Mouse (Mus musculus): ENCODE measurements around the gene Lias. TPM values are rescaled to one million over a fixed set of nuclear protein-coding genes. Genes with fewer than 3 reads are reported as not detected.

Lias gene
- polyA plus RNA-seq (2017; shearing (Covaris generic)) = 59.2 TPM

DNA sequence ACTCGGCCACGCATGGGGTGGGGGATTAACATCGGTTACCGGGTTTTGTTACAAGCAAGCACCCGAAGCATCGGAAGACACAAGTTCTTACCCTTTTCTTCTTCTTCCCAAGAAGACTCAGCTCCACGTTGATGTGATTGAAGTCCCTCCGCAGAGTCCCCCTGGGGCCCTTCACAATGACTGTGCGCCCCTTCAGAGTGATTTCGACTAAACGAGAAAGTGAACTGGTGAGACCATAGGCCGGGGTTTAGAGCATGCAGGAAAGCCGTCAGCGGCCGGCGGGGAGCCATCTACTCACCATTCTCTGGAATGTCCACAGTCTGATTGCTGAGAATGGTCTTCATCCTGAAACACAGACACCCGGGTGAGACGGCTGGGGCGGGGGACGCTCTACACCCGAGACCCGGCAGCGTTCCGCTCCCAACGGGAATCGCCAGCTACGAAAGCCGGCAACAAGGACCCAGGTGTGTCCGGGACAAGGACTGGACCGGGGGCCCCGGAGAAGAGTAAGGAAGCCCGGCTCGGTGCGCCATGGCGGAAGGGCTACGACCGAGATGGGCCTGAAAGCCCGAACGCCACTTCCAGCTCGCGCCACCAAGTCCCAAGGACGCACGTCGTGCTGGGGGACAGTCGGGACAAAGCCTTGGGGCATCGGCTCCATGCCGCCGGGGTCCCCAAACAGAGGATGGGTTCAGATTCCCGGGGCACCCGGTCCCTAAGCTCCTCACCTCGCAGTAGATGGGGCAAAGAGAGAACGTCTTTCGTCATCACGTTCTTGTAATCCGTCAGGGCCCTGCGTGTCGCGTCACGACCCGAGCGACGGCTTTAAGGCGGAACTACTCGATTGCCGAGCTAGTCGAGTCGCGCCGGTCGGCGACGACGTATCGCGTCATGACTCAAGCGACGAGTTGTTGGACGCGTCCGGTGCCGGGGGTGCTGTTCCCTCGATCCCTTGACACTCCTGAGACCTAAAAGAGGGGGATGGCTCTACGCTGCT lies at the start of gene Lias, which contains the start of gene Rpl9:
Gene Lias (plus strand): TSS at position 850 of the 997 bp plus-strand sequence.
Gene Rpl9 (minus strand): TSS at position 797 of the 997 bp plus-strand sequence.

DNA sequence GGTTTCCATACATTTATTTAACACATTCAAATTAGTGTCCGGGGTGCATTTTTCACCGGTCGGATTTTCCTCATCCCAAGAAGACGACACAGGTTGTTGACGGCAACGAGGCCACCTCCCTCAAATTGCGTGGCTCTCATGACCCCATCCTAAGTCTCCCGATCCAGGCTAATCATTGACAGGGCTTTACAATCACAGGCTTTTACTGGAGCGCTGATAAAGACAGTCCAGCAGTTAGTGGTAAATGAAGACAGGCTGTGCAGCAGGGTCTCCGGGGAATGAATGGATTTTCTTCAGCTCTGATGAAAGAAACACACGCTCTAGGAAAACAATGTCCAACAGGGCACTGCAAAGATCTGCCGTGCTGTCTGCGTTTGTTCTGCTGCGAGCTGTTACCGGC lies 43.1 kb upstream of the Lias start, which contains the start of gene Klb:
Gene Klb (plus strand): TSS at position 147 of the 400 bp plus-strand sequence.

DNA sequence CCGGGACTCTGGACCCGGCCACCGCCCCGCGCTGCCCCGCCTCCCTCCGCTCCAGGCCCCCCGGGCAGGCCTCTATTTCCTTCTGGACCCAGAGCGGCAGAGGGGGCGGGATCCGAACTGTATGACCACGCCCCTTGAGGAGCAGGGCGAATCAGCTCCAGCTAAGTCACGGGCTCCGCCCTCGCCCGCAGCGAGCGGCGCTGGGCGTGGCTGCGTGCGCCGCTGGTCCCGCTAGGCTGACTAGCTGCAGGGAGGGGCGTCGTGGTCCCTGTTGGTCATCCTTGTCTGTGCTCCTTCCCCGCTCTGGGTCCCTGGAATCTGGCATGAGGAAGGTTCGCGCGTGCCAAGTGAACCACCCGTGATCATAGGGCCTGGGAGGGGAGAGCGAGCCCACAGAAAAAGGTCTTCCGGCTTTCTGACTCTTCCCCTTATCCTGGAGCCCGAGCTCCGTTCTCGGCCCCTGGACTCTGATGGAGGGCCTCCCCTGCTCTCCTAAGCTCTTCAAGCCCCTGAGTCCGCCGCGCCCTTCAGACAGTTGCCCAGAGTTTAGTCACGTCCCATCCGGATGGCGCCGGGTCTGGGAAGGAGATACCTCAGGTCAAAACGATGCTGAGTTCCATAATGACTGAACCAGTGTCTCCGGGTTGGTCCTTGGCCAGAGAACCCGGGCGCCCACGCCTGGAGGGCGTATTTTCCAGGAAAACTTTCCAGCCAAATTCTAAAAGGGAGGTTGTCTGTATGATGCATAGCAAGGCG lies 44.7 kb downstream of the Lias start, which contains the start of gene Ugdh:
Gene Ugdh (minus strand): TSS at position 144 of the 756 bp plus-strand sequence.

Other genes with a start within 250 kb of the Lias start
- 7.1 TPM for gene Wdr19, start 191.8 kb upstream of the Lias start, polyA plus RNA-seq (2017; shearing (Covaris generic))
- gene Rfc1, start 55.8 kb upstream of the Lias start, polyA plus RNA-seq (2017; shearing (Covaris generic)) = 71.8 TPM
- not detected for gene Klb, start 43.2 kb upstream of the Lias start, polyA plus RNA-seq (2017; shearing (Covaris generic))
- 1,382 TPM for gene Rpl9, start 53 bp upstream of the Lias start, polyA plus RNA-seq (2017; shearing (Covaris generic))
- gene Ugdh, start 44.5 kb downstream of the Lias start, polyA plus RNA-seq (2017; shearing (Covaris generic)) = 49.8 TPM
- 5.3 TPM for gene Gm43552, start 101.3 kb downstream of the Lias start, polyA plus RNA-seq (2017; shearing (Covaris generic))
- gene Smim14, start 145.7 kb downstream of the Lias start, polyA plus RNA-seq (2017; shearing (Covaris generic)) = 196 TPM
- 113 TPM for gene Ube2k, start 145.7 kb downstream of the Lias start, polyA plus RNA-seq (2017; shearing (Covaris generic))